Mouse (Mus musculus) embryonic facial prominence, embryonic 10.5 days (tissue): ENCODE results near the gene Ccdc33. TPM values are rescaled to one million over a fixed set of nuclear protein-coding genes. Genes with fewer than 3 reads are reported as not detected.
A peak's percentile ranks its signal among the peaks of the same experiment; 100 is the strongest.

Experiments used
- DNase-seq: peaks from one replicate; pipeline ENCODE4 v3.0.0-alpha.2; 2017; ENCODE audit warnings: low spot score
- H3K27ac ChIP-seq: fragments of 300-500 bp; sonication (generic); replicated peaks from 2 replicates; pipeline ENCODE4 v1.5.1; 2016; ENCODE audit warnings: mild to moderate bottlenecking
- H3K27me3 ChIP-seq: fragments of 300-500 bp; sonication (generic); replicated peaks from 2 replicates; pipeline ENCODE4 v1.6.1; 2016; ENCODE audit warnings: low read depth, mild to moderate bottlenecking; ENCODE audit not compliant: poor library complexity, severe bottlenecking
- H3K36me3 ChIP-seq: fragments of 300-500 bp; sonication (generic); replicated peaks from 2 replicates; pipeline ENCODE4 v1.6.1; 2016; ENCODE audit warnings: mild to moderate bottlenecking, moderate library complexity
- H3K4me1 ChIP-seq: fragments of 300-500 bp; sonication (generic); 2 replicates; pipeline ENCODE4 v1.6.1; 2016
- H3K4me3 ChIP-seq: fragments of 300-500 bp; sonication (generic); 2 replicates; pipeline ENCODE4 v1.5.1; 2016; ENCODE audit warnings: mild to moderate bottlenecking, moderate library complexity
- H3K9me3 ChIP-seq: fragments of 300-500 bp; sonication (generic); 2 replicates; pipeline ENCODE4 v1.6.1; 2016; ENCODE audit warnings: mild to moderate bottlenecking
- WGBS: fragments of 180-500 bp; shearing (Covaris S2); methylation state at CpG from one replicate; pipeline ENCODE4 v1.1.7; 2016; 5-methylcytosine and 5-hydroxymethylcytosine counted together
- polyA plus RNA-seq: library from polyadenylated mRNA; unstranded; fragments of >200 nt; fragmentation: Nextera tagmentation; extraction: Ambion mirVana; gene quantifications from 2 replicates; pipeline ENCODE4 v1.2.1, GENCODE M21; 2016

Ccdc33 gene
- polyA plus RNA-seq, 1 experiment from 2014 or later: 0.56 TPM

DNA sequence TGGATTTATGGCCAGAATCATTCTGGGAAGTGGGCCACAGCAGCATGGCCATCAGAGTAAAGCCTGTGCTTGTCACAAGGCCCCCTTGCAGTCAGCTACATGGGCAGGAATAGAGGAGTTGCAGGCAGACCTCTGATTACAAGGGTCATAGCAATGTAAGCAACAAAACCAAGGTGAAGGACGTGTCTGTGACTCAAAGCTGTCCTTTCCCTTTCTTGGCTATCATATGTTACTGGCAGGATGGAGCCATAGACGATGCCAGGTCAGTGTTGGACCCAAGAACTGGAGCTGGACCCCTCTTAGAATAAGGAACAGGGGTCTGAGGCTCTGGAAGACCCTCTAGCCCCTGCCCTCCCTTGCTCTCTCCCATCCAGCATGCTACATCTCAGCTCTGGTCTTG lies 30.2 kb upstream of the Ccdc33 start:
- 71% methylated on average over 2 of the region's 2 CpGs for WGBS
- H3K4me3 ChIP-seq: no peak overlapping the region
- DNase-seq: no peak
- peaks cover 46% of the 10 kb centered on the region for H3K4me1 ChIP-seq
- H3K36me3 ChIP-seq: peaks cover 94% of the 10 kb centered on the region
- no peaks in the 10 kb centered on the region for H3K27me3 ChIP-seq
- no peak overlapping the region for H3K27ac ChIP-seq
- no peaks in the 10 kb centered on the region for H3K9me3 ChIP-seq

DNA sequence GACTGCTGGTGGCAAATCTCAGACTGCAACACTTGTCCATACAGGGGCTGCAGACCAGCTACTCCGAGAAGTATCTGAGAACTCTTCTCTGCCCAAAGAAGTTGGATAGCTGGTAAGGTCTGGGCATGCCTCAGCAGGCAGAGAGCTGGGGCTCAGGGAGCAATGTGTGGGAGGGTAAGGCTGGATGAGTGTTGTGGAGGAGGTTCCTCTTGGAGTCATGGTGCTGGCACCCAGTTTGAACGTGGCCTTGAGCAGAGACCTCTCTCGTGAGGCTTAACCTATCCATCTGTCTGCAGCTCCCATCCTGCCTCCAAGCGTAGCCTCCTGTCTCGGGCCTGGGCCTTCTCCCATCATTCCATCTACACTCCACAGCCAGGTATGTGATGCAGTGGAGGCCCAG lies 26.8 kb upstream of the Ccdc33 start:
- 85% methylated on average over 5 of the region's 5 CpGs for WGBS
- H3K27ac ChIP-seq: peak overlapping the region; percentile 31; the same call in 1 of the 2 replicates
- H3K4me3 ChIP-seq: no peak overlapping the region
- no peaks in the 10 kb centered on the region for H3K9me3 ChIP-seq
- DNase-seq: no peak
- H3K4me1 ChIP-seq: peaks cover 52% of the 10 kb centered on the region
- H3K27me3 ChIP-seq: 0 out of 2 replicates have a peak, but pooled peaks cover 6% of the 10 kb centered on the region
- H3K36me3 ChIP-seq: peaks cover 84% of the 10 kb centered on the region

DNA sequence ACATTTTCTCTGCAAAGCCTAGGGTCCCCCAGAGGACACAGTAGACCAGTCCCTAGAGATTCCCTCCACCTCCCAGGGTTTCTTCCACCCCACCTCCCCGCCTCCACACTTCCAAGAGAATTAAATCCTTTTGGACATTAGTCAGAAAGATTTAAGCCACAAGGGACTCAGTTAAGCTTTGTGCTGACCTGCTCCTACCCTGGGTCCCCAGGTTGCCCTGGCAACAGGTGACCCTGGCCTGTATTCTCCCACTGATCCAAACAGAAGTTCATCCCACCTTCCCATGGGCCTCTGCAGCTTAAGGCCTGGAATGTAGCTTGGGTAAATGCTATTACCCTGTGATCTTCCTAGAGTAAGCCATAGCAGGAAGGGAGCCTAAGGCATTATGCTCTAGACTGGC lies 26.0 kb upstream of the Ccdc33 start:
- Histone ChIP-seq H3K4me3 (no peak overlapping the region), H3K27me3 (0 out of 2 replicates have a peak, but pooled peaks cover 6% of the 10 kb centered on the region), H3K27ac (peak overlapping the region; percentile 76), H3K4me1 (peaks cover 60% of the 10 kb centered on the region), H3K9me3 (no peaks in the 10 kb centered on the region), H3K36me3 (peaks cover 84% of the 10 kb centered on the region)
- DNase-seq: peak; percentile 45
- WGBS: 27% methylated on average over 1 of the region's 1 CpGs

DNA sequence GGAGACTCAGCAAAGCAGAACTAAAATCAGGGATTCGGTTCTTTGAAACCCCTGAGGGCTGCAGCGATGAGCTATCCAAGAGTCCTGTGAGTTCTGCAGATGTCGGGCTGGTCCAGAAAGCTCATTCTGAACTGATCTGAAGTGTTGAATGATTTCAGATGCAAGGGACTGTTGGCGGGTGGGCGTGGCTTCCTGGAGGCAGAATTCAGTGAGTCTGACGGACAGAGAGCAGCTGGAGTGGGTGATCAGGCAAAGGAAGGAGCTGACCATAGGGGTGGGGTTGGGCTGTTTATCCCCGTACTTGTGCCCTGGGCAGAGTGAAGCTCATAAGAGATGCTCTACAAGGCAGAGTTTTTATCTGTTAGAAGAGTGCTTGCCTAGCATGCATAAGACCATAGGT lies 24.8 kb upstream of the Ccdc33 start:
- H3K9me3 ChIP-seq: no peaks in the 10 kb centered on the region
- H3K4me1 ChIP-seq: peaks cover 72% of the 10 kb centered on the region
- no peak overlapping the region for H3K4me3 ChIP-seq
- 0 out of 2 replicates have a peak, but pooled peaks cover 11% of the 10 kb centered on the region for H3K27me3 ChIP-seq
- peaks cover 83% of the 10 kb centered on the region for H3K36me3 ChIP-seq
- peak overlapping the region; percentile 51 for H3K27ac ChIP-seq
- WGBS: 38% methylated on average over 7 of the region's 7 CpGs
- DNase-seq: peak; percentile 52

DNA sequence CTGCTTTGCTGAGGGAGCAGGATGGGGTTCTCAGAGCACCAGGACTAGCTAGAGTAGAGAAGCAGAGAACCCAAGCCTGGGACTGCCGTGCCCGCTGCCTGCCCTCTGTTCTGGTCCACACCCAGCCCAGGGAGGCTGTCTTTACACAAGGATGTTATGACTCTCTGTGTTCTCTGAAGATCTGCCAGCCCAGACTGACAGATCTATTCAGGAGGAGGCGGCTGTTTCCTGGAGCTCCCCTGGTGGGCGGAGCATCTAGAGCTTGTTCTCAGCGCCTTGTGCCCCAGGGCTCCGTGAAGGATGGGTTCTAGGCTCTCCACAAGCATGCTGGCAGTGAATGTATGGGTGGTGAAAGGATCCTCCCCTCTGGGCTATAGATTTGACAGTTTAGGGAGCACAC lies 21.3 kb upstream of the Ccdc33 start:
- H3K27me3 ChIP-seq: 0 out of 2 replicates have a peak, but pooled peaks cover 13% of the 10 kb centered on the region
- H3K27ac ChIP-seq: 0 out of 2 replicates have a peak overlapping the region, but pooled peaks have one; percentile 15
- peaks cover 61% of the 10 kb centered on the region for H3K36me3 ChIP-seq
- DNase-seq: no peak
- no peak overlapping the region for H3K4me3 ChIP-seq
- peaks cover 84% of the 10 kb centered on the region for H3K4me1 ChIP-seq
- no peaks in the 10 kb centered on the region for H3K9me3 ChIP-seq
- 57% methylated on average over 6 of the region's 6 CpGs for WGBS

DNA sequence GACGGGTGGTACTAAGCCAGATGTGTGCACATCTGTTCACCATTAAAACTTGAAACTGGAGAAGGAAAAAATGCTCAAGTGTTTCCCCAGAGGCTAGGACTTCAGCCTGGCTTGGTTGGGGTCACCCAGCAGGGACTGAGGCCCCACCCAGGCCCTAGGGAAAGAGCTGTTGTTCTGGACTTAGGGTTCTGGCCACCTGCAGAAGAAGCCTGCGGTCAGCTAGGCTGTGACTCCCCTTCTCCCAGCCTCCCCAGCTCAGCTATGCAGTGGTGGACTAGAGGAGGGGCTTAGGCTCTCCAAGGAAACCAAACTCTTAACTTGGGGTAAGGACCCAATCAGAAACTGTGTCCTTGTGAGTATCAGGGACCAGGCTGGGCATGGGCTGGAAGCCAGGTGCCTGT lies 17.3 kb upstream of the Ccdc33 start:
- H3K36me3 ChIP-seq: peaks cover 33% of the 10 kb centered on the region
- peaks cover 98% of the 10 kb centered on the region for H3K4me1 ChIP-seq
- H3K4me3 ChIP-seq: peak overlapping the region; percentile 43
- DNase-seq: peak; percentile 53
- no peaks in the 10 kb centered on the region for H3K9me3 ChIP-seq
- peak overlapping the region; percentile 93 for H3K27ac ChIP-seq
- peaks cover 30% of the 10 kb centered on the region for H3K27me3 ChIP-seq
- WGBS: 14% methylated on average over 2 of the region's 2 CpGs

DNA sequence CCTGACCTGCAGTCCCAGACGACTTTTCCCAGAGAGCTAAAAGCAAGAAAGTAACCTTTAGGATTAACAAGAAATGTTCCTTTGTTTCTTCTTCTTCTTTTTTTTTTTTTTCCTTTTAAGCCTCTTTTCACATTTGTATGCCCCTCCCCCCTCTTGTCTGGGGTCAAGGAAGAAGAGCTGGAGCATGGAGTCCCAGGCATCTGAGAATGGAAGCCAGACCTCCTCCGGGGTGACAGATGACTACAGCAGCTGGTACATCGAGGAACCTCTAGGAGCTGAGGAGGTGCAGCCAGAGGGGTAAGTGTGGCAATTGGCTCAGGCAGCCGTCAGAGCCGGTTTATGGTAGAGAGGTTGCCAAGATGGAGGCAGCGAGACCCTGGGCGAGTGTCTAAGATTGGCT lies 16.3 kb upstream of the Ccdc33 start:
- H3K36me3 ChIP-seq: peaks cover 23% of the 10 kb centered on the region
- peaks cover 98% of the 10 kb centered on the region for H3K4me1 ChIP-seq
- peak overlapping the region; percentile 93 for H3K27ac ChIP-seq
- H3K4me3 ChIP-seq: peak overlapping the region; percentile 43
- H3K27me3 ChIP-seq: peaks cover 38% of the 10 kb centered on the region
- DNase-seq: peak; percentile 38
- no peaks in the 10 kb centered on the region for H3K9me3 ChIP-seq
- WGBS: 40% methylated on average over 7 of the region's 7 CpGs

DNA sequence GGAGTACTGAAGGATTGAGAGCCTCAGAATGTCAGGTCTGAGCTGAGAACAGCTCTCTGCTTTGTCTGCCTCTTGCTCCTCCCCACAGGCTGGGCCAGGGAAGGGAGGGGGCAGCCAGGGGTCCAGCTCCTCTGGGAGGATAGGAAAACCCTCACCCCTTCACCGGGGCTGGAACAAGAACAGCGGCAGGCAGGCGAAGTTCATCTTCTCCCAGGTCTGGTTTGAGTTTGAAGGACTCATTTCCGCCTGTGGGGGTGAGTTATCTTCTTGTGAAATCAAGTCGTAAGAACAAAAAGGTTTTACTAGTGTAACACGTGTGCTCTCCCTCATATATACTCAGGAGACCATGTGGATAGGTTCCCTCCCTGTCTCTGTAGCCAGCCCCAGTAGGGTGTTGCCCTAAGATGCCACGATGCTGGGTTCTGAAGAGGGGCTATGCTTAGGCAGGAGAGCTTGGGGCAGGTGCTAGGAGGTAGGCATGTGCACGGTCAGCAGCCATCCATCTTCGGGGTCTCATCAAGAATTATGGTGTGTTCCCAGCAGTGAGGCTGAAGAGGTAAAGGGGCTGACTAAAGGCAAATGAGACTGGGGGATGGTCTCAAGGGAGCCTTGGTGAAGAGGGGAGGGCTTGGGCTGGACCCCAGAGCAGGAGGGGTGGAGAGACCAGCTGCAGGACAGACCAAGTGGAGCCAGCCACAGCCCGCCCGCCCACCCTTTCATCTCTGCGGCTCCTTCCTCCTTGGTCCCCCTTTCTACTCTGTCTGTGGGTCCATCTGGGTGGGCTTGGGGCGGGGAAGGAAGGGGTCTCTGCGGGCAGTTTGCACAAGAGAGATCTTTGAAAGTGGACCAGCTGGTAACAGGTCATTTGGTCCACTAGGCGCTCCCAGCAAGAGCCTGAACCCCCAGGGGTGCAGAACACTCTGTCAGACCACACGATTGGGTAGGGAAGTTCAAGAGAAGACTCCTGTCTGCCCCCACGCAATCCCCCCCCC lies 15.6 kb upstream of the Ccdc33 start:
- peaks cover 45% of the 10 kb centered on the region for H3K27me3 ChIP-seq
- peak overlapping the region; percentile 43 for H3K4me3 ChIP-seq
- peak overlapping the region; percentile 93 for H3K27ac ChIP-seq
- peaks cover 98% of the 10 kb centered on the region for H3K4me1 ChIP-seq
- 14% methylated on average over 17 of the region's 17 CpGs for whole genome bisulfite sequencing
- DNase-seq: peak; percentile 84
- H3K9me3 ChIP-seq: no peaks in the 10 kb centered on the region
- H3K36me3 ChIP-seq: peaks cover 15% of the 10 kb centered on the region

DNA sequence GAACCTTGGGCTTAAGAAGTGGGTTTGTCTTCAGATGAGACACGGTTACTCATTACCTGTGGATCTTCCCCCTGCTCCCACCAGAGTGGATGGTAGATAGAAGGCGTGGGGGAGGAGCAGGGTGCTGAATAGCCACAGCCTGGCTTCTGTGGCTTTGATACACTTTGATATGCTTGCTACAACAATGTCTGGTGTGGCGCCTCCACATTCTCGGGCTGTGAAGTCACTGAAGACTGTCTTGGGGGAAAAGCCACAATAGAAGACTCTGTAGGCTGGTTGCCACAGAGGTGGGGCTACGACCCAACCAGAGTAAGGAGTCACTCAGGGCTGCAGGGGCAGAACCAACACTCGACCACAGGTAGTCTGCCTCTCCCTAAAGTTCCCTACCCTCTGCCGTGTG lies 13.1 kb upstream of the Ccdc33 start:
- H3K4me1 ChIP-seq: peaks cover 98% of the 10 kb centered on the region

DNA sequence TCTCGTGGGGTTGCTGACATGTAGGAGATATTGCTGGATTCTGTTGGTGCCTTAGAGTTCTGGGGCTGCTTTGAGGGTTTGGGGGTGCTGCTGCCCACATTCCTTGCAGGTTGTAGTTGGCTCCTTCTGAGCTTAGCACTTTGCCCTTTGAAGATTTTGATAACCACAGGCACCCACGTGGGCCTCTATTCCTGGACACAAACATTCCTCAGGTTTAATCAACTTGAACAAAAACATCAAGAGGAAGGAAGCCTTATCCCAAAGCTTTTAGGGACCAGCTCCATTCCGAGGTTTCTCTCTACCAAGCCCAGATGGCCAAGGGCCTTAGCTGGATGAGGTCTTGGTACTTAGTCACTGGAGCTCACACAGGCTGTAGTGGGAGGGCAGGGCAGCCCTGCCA lies 12.3 kb upstream of the Ccdc33 start:
- peaks cover 98% of the 10 kb centered on the region for H3K4me1 ChIP-seq
- H3K27me3 ChIP-seq: peaks cover 48% of the 10 kb centered on the region
- 45% methylated on average over 3 of the region's 3 CpGs for WGBS
- H3K4me3 ChIP-seq: peak overlapping the region; percentile 53; the same call in 1 of the 2 replicates
- H3K27ac ChIP-seq: peak overlapping the region; percentile 93
- no peak for DNase-seq
- H3K9me3 ChIP-seq: no peaks in the 10 kb centered on the region
- H3K36me3 ChIP-seq: no peaks in the 10 kb centered on the region

More for the DNA sequence above, 13.1 kb upstream of the Ccdc33 start:
- DNase-seq: no peak
- H3K9me3 ChIP-seq: no peaks in the 10 kb centered on the region
- no peaks in the 10 kb centered on the region for H3K36me3 ChIP-seq
- H3K27ac ChIP-seq: peak overlapping the region; percentile 93
- 84% methylated on average over 7 of the region's 7 CpGs for WGBS
- peaks cover 48% of the 10 kb centered on the region for H3K27me3 ChIP-seq
- peak overlapping the region; percentile 2; the same call in 1 of the 2 replicates for H3K4me3 ChIP-seq

DNA sequence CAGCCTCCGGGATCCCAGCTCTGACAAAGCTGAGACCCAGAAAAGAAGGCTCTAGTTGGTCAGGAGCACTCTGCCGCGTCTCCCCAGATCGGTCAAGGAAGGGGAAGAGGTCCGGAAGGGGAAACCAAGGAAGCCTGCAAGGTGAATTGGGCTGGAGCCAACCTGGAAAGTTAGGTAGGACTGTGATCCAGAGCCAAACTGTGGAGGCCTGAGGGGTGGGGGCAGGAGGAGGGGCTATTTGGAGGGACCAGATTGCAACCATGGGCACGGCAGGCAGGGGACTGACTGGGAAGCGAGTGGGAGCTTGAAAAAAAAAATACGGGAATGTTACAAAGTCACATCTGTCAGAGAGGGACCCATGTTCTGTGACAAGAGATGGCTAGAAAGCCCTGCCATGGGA lies 10.9 kb upstream of the Ccdc33 start:
- Histone ChIP-seq H3K27me3 (peaks cover 48% of the 10 kb centered on the region), H3K4me1 (peaks cover 98% of the 10 kb centered on the region), H3K36me3 (no peaks in the 10 kb centered on the region), H3K9me3 (no peaks in the 10 kb centered on the region), H3K27ac (peak overlapping the region; percentile 93), H3K4me3 (peak overlapping the region; percentile 53)
- WGBS: 13% methylated on average over 8 of the region's 8 CpGs
- no peak for DNase-seq

DNA sequence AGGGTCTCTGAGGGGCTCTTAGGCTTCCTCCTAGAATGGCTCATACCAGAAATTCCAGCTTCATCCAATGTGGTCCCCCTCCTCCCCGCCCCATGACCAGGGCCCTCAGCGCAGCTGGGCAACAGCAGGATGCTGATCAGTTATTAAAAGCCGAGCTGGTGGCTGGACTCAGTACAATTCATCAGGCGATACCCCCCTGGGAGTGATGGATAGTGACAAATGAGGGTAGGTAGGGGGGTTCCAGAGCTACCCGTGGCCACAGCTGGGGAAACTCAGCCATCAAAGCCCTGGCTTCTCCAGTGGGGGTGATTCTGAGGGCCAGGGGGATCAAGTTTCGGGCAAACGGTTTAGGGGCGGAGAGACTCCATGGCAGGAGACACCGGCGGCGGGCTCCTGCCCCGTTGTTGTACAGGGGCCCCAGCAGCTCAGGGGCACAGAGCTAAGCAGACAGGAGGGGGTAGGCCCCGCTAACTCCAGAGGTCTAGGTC lies 10.3 kb upstream of the Ccdc33 start:
- Histone ChIP-seq H3K9me3 (no peaks in the 10 kb centered on the region), H3K27ac (peak overlapping the region; percentile 93), H3K4me3 (peak overlapping the region; percentile 53), H3K4me1 (peaks cover 98% of the 10 kb centered on the region), H3K36me3 (no peaks in the 10 kb centered on the region), H3K27me3 (peaks cover 50% of the 10 kb centered on the region)
- DNase-seq: peak; percentile 84
- 2% methylated on average over 13 of the region's 13 CpGs for WGBS
